Mouse (Mus musculus): ENCODE results near the gene Cds2.

- TF ChIP-seq POLR2A (IDR thresholded peaks at IDR 0.05; ENCODE audit: insufficient read length, low read depth) = no peak
- TF ChIP-seq POLR2AphosphoS2 (IDR thresholded peaks at IDR 0.05; ENCODE audit: insufficient read length, low read depth) = no peak
- TF ChIP-seq MAX (IDR thresholded peaks at IDR 0.05; ENCODE audit: low read depth) = no peak
- no peak for TF ChIP-seq CEBPB (IDR thresholded peaks at IDR 0.05; ENCODE audit: insufficient read depth, poor library complexity, severe bottlenecking)
- no peak for TF ChIP-seq USF1 (IDR thresholded peaks at IDR 0.05; ENCODE audit: low read depth)
- TF ChIP-seq REST (IDR thresholded peaks at IDR 0.05; ENCODE audit: insufficient read depth, insufficient read length) = no peak
- TF ChIP-seq MYOG (IDR thresholded peaks at IDR 0.05; ENCODE audit: control insufficient read depth in 1 of 3, insufficient read depth in 1 of 3, insufficient read length in 2 of 3, low read depth in 2 of 3) = peak in 2 of 3 experiments; percentile 69 to 71
- TF ChIP-seq E2F4 (IDR thresholded peaks at IDR 0.05; ENCODE audit: insufficient read depth) = no peak
- peak in 2 of 3 experiments; percentile 34 to 82 for TF ChIP-seq MYOD1 (IDR thresholded peaks at IDR 0.05; ENCODE audit: control insufficient read depth in 1 of 3, insufficient read length in 2 of 3, low read depth in 2 of 3)
- no peak for TF ChIP-seq TCF12 (IDR thresholded peaks at IDR 0.05; ENCODE audit: insufficient read depth, poor library complexity, severe bottlenecking)
Observed at GRCm38 (mm10) chr2:132290808-132291207, 27.9 kb downstream of the Cds2 start.
